Mouse (Mus musculus): ENCODE measurements at regions not wholly inside any gene's neighbourhood (a gene's known extent, or its start where the extent isn't known, plus 50 kb on each side); places are given as distances from the start of the nearest gene placed in this dataset.

GRCm38 (mm10) chr1:137955139-137955538 lies 220.4 kb downstream of the Ptprc start:
- Histone ChIP-seq H3K36me3 (ENCODE audit: control insufficient read depth, insufficient read depth, low read length) (no peaks in the 10 kb centered on the region), H3K4me1 (ENCODE audit: control insufficient read depth, insufficient read depth, insufficient read length) (no peaks in the 10 kb centered on the region), H3K27me3 (ENCODE audit: control insufficient read depth, insufficient read depth, low read length) (no peaks in the 10 kb centered on the region), H3K27ac (ENCODE audit: insufficient read depth, low read length) (no peak overlapping the region), H3K4me3 (ENCODE audit: extremely low read depth, insufficient read depth, insufficient read length) (no peak overlapping the region)
- TF ChIP-seq CTCF (IDR thresholded peaks at IDR 0.05; ENCODE audit: extremely low read depth, insufficient read depth, insufficient read length, insufficient replicate concordance) (no peak), POLR2A (IDR thresholded peaks at IDR 0.05; ENCODE audit: low read depth, low read length) (no peak)
- 95% methylated on average over 2 of the region's 2 CpGs for WGBS
- DNase-seq (ENCODE audit: low read depth in 1 of 2, low spot score in 2 of 2), result no peak

GRCm38 (mm10) chr1:137953369-137953768 lies 222.1 kb downstream of the Ptprc start:
- H3K4me3 ChIP-seq (ENCODE audit: extremely low read depth, insufficient read depth, insufficient read length), result no peak overlapping the region
- no peak for DNase-seq (ENCODE audit: low read depth in 1 of 2, low spot score in 2 of 2)
- WGBS, result 90% methylated on average over 1 of the region's 1 CpGs

GRCm38 (mm10) chr1:137952777-137953176 lies 222.7 kb downstream of the Ptprc start:
- no peak for DNase-seq (ENCODE audit: low read depth in 1 of 2, low spot score in 2 of 2)
- Histone ChIP-seq H3K4me1 (ENCODE audit: control insufficient read depth, insufficient read depth, insufficient read length) (no peaks in the 10 kb centered on the region), H3K4me3 (ENCODE audit: extremely low read depth, insufficient read depth, insufficient read length) (no peak overlapping the region), H3K36me3 (ENCODE audit: control insufficient read depth, insufficient read depth, low read length) (no peaks in the 10 kb centered on the region), H3K27ac (ENCODE audit: insufficient read depth, low read length) (no peak overlapping the region), H3K27me3 (ENCODE audit: control insufficient read depth, insufficient read depth, low read length) (no peaks in the 10 kb centered on the region)
- WGBS, result 100% methylated on average over 1 of the region's 1 CpGs
- TF ChIP-seq POLR2A (IDR thresholded peaks at IDR 0.05; ENCODE audit: low read depth, low read length), result no peak
- no peak for TF ChIP-seq CTCF (IDR thresholded peaks at IDR 0.05; ENCODE audit: extremely low read depth, insufficient read depth, insufficient read length, insufficient replicate concordance)

More at GRCm38 (mm10) chr1:137953369-137953768, 222.1 kb downstream of the Ptprc start:
- no peak overlapping the region for H3K27ac ChIP-seq (ENCODE audit: insufficient read depth, low read length)
- no peaks in the 10 kb centered on the region for H3K36me3 ChIP-seq (ENCODE audit: control insufficient read depth, insufficient read depth, low read length)
- no peaks in the 10 kb centered on the region for H3K27me3 ChIP-seq (ENCODE audit: control insufficient read depth, insufficient read depth, low read length)
- no peak for TF ChIP-seq POLR2A (IDR thresholded peaks at IDR 0.05; ENCODE audit: low read depth, low read length)
- no peak for TF ChIP-seq CTCF (IDR thresholded peaks at IDR 0.05; ENCODE audit: extremely low read depth, insufficient read depth, insufficient read length, insufficient replicate concordance)
- H3K4me1 ChIP-seq (ENCODE audit: control insufficient read depth, insufficient read depth, insufficient read length), result no peaks in the 10 kb centered on the region

DNA sequence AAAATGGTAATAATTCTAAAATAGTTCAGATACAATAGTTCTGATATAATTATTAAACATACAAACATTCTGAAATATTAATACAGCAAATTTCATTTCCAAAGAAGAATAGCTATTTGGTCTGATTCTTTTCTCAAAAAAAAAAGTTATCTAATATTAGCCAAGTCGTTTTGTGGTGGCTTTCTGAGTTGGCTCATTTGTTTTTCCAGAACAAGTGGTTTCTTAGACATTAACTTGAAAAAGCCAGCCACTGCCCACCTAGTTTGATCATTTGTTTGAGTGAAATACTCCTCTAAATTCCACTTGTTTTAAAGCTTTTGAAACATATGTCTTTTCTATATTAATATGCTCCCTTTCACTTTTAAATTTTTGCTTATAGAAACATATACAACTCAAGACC lies 227.6 kb downstream of the Ptprc start:
- TF ChIP-seq CTCF (IDR thresholded peaks at IDR 0.05; ENCODE audit: extremely low read depth, insufficient read depth, insufficient read length, insufficient replicate concordance) (no peak), POLR2A (IDR thresholded peaks at IDR 0.05; ENCODE audit: low read depth, low read length) (no peak)
- no peak for DNase-seq (ENCODE audit: low read depth in 1 of 2, low spot score in 2 of 2)
- Histone ChIP-seq H3K36me3 (ENCODE audit: control insufficient read depth, insufficient read depth, low read length) (no peaks in the 10 kb centered on the region), H3K4me1 (ENCODE audit: control insufficient read depth, insufficient read depth, insufficient read length) (no peaks in the 10 kb centered on the region), H3K4me3 (ENCODE audit: extremely low read depth, insufficient read depth, insufficient read length) (no peak overlapping the region), H3K27ac (ENCODE audit: insufficient read depth, low read length) (no peak overlapping the region), H3K27me3 (ENCODE audit: control insufficient read depth, insufficient read depth, low read length) (no peaks in the 10 kb centered on the region)
- 55% methylated on average over 1 of the region's 1 CpGs for WGBS

DNA sequence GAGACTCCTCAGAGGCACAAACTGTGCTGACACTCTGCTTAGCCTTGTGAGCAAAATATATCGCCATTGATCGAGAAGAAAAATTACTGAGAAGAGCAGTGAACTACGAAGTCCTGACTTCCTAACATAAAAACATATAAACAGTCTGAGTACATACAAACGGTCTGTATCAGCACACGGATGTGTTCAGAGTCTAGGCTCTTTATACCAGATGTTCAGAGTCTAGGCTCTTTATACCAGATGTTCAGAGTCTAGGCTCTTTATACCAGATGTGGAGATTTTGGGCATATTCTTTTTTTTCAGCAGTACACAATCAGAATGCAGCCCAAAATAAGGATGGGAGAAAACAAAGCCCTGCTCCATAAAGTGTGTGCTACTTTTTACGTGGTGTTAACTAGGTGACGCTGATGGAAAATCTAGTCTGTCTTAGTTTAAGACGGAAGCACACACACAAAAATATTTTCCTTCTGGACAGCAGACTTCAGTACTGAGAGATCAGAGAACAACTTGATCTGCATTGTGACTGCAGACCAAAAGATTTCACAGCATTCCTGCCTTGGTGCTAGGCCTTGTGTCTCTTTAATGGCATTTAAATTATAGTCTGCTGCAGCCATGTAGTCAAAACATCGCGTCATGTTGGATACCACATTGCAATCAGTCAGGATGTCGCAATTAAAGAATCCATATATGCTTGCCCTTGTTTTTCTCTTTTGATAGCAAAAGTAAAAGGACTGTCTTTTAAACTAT lies 233.6 kb downstream of the Ptprc start:
- no peak overlapping the region for H3K27ac ChIP-seq (ENCODE audit: insufficient read depth, low read length)

DNA sequence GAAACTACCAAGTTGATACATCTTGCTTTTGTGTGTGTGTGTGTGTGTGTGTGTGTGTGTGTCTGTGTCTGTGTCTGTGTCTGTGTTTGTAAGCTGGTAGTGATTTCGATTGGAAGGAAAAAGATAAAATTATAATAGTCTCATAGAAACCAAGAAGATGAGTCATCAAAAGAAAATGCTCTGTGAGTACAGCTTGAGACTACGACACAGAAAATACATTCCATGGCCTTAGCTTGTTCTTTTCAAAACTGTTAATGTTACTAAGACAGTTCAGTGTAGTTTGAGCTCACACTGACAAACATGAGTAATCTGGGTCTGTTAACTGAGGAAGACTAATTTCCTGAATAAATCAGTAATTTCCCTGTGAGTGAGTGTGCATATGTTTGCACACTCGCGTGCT lies 239.8 kb downstream of the Ptprc start:
- Histone ChIP-seq H3K4me3 (ENCODE audit: extremely low read depth, insufficient read depth, insufficient read length) (no peak overlapping the region), H3K27me3 (ENCODE audit: control insufficient read depth, insufficient read depth, low read length) (no peaks in the 10 kb centered on the region), H3K4me1 (ENCODE audit: control insufficient read depth, insufficient read depth, insufficient read length) (no peaks in the 10 kb centered on the region), H3K27ac (ENCODE audit: insufficient read depth, low read length) (no peak overlapping the region), H3K36me3 (ENCODE audit: control insufficient read depth, insufficient read depth, low read length) (no peaks in the 10 kb centered on the region)
- no peak for DNase-seq (ENCODE audit: low read depth in 1 of 2, low spot score in 2 of 2)
- 88% methylated on average over 4 of the region's 4 CpGs for WGBS
- TF ChIP-seq CTCF (IDR thresholded peaks at IDR 0.05; ENCODE audit: extremely low read depth, insufficient read depth, insufficient read length, insufficient replicate concordance), result no peak
- TF ChIP-seq POLR2A (IDR thresholded peaks at IDR 0.05; ENCODE audit: low read depth, low read length), result no peak

More for the DNA sequence above, 233.6 kb downstream of the Ptprc start:
- H3K36me3 ChIP-seq (ENCODE audit: control insufficient read depth, insufficient read depth, low read length), result no peaks in the 10 kb centered on the region; the same call in 1 of the 2 replicates
- no peaks in the 10 kb centered on the region for H3K4me1 ChIP-seq (ENCODE audit: control insufficient read depth, insufficient read depth, insufficient read length)
- H3K27me3 ChIP-seq (ENCODE audit: control insufficient read depth, insufficient read depth, low read length), result no peaks in the 10 kb centered on the region
- H3K4me3 ChIP-seq (ENCODE audit: extremely low read depth, insufficient read depth, insufficient read length), result no peak overlapping the region
- TF ChIP-seq CTCF (IDR thresholded peaks at IDR 0.05; ENCODE audit: extremely low read depth, insufficient read depth, insufficient read length, insufficient replicate concordance), result no peak
- no peak for TF ChIP-seq POLR2A (IDR thresholded peaks at IDR 0.05; ENCODE audit: low read depth, low read length)
- WGBS, result 90% methylated on average over 11 of the region's 11 CpGs
- no peak for DNase-seq (ENCODE audit: low read depth in 1 of 2, low spot score in 2 of 2)

DNA sequence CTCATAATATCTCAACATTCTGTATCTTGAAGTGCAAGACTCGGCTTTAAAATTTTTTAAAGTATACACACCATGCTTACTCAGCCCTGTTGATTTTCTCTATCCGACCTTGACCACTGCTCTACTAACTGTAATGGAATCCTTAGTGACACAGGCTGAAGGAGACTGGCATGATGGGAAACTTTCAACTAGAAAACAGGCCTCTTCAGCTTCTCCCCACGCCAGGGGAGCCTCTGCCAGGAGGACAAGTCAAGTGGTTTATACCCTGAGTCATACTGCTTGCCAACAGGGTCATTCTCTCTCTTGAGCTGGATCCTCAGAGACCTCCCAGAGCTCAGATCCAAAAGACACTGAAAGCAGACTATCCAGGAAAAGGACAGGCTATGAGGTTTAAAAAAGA lies 245.7 kb downstream of the Ptprc start:
- H3K27me3 ChIP-seq (ENCODE audit: control insufficient read depth, insufficient read depth, low read length), result no peaks in the 10 kb centered on the region
- H3K36me3 ChIP-seq (ENCODE audit: control insufficient read depth, insufficient read depth, low read length), result no peaks in the 10 kb centered on the region
- H3K4me1 ChIP-seq (ENCODE audit: control insufficient read depth, insufficient read depth, insufficient read length), result no peaks in the 10 kb centered on the region
- H3K4me3 ChIP-seq (ENCODE audit: extremely low read depth, insufficient read depth, insufficient read length), result no peak overlapping the region
- no peak for DNase-seq (ENCODE audit: low read depth in 1 of 2, low spot score in 2 of 2)
- TF ChIP-seq POLR2A (IDR thresholded peaks at IDR 0.05; ENCODE audit: low read depth, low read length), result no peak
- no peak for TF ChIP-seq CTCF (IDR thresholded peaks at IDR 0.05; ENCODE audit: extremely low read depth, insufficient read depth, insufficient read length, insufficient replicate concordance)
- WGBS, result 85% methylated on average over 3 of the region's 3 CpGs
- H3K27ac ChIP-seq (ENCODE audit: insufficient read depth, low read length), result no peak overlapping the region

All from spleen, adult 2 months (tissue).